Mouse (Mus musculus): ENCODE measurements around the gene Pax2.

Gene Pax2

DNA sequence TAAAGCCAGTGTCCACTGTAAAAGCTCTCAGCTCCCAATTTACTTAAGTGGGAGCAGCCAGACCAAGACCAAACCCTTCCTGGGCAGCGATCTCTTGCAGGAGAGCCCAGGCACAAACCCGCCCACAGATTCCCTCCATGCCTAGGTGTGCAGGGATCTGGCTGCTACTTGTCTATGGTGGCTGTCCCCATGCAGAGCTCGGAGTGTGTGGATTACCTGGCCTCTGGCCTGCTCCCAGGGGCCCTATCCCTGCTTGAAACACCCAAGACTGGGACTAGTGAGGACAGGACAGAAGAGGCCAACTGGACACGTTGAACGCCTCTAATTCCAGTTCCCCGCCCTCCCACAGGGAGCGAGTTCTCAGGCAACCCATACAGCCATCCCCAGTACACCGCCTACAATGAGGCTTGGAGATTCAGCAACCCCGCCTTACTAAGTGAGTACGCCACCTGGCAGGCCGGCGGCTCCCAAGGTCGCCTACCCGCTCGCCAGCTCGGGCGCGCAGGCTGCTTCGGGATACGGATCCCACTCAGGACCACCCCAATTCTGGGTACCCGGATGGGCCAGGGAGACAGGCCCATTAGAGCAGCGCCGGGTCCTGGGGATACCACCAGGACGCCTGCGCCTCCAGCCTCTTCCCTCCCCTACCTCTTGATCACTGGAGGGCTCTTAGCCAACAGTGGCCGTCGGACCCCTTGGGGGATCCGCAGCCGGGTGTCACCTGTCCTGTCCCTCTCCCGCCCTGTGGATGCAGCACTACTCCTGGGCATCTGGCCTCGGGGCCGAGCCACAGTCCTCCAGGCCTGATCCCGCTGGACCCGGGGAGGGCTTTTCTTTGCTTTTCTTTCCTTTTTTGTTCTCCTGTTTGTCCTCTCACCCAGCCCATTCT, 79.4 kb downstream of the Pax2 start:
- DNase-seq (ENCODE audit: low read depth, low spot score) = peak; percentile 71

DNA sequence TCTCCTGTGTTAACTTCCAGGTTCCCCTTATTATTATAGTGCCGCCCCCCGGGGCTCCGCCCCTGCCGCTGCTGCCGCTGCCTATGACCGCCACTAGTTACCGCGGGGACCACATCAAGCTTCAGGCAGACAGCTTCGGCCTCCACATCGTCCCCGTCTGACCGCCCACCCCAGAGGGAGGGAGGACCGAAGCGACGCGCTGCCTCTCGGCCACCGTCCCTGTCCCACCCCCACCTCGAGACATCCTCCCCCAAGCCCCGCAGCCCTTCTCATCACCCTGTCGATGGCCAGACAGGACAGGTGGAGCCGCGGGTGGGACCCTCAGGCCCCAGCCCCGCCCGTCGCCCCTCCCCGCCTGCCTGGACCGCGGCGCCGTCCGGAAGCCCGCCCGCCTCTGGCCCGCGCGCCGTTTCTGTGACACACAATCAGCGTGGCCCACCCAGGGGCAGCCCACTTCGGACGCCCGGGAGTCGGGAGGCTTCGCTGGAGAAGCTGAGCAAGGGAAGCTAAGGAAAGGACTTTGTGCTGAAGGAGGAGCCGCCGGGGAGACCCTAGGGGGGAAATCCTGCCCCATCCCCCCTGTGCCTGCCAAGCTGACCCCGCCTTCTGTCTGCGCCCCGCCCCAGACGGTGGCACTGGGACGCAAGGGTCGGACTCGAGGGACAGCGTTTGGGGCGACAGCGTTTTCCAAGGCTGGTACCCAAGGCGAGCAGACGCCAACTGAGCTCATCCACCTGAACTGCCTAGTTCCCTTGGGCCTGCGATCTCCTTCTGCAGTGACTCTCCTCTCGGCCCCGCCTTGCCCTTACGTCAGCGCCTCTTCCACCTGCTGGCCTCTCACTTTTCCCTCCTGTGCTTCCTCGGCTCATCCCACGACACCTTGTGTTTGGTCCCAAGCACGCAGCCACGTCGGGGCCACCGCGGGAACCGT, 80.4 kb downstream of the Pax2 start:
- DNase-seq (ENCODE audit: low read depth, low spot score) = peak; percentile 69

DNA sequence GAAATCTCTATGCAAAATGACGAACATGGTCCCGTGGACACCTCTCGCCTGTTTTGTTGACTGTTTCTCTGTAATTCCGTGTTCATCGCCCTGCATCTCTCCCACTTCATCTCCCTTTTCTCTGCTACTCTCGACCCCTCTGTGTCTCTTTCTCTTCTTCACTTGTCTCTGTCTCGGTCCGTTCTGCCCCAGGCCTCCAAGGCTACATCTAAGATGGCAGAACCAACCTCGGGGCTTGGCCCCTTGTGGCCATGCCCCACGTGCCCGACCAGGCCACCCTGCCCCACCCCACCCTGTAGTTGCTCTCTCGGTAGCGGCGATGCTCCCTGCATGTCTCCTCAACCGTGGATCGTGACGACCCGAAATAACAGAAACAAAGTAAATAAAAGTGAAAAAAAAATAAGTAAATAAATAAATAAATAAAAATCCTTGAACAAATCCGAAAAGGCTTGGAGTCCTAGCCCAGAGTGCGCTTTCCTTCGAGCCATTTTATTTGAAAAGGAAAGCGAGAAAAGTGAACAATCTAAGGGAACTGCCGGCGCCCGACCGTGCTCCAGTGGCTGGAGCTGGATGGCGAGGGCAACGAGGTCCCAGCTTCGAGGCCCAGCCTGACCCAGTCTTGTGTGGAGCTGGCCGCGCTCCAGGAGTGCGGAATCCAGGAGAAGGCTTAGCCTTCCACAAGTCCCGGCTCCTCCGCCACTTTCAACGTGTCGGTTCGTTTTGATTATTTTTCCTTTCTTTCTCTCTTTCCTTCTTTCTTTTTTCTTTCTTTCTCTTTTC, 81.8 kb downstream of the Pax2 start:
- DNase-seq (ENCODE audit: low read depth, low spot score) = no peak

DNA sequence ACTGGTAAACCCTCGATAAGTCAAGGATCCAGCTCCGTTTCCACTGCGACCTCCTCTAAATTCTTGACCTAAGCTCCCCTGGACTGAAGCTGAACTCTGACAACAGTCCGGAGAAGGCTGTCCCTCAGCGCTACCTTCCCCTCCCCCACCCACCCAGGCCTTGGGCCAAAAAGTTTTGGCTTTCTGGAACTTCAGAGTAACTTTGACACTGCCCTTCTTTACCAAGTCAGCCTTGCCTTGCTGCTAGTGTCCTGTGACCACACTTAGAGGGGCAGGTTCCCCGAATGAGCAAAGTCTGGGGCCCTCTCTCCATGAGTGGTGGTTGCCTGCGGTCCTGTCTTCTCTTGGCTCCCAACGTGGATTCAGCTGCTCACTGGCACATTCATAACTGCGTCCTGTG, 82.5 kb downstream of the Pax2 start:
- no peak for DNase-seq (ENCODE audit: low read depth, low spot score)

DNA sequence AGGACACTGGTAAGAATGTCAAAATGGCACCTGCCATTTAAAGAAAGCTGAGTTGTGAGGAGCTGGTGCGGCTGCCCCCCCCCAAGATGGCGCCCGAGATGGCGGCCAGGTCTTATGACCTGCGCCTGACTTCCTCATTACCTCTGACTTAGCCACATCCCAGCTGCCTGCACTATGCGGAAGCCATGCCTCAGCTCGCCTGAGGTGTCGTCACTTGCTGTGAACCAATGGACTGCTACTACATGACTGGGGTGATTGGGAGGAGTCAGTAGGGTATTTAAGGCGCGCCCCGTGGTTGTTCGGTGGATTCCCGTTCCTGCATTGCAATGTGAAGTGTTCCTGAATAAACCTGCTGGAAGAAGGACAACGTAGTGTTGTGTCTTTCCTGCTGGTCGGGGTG, 86.8 kb downstream of the Pax2 start:
- peak; percentile 62 for DNase-seq (ENCODE audit: low read depth, low spot score)

DNA sequence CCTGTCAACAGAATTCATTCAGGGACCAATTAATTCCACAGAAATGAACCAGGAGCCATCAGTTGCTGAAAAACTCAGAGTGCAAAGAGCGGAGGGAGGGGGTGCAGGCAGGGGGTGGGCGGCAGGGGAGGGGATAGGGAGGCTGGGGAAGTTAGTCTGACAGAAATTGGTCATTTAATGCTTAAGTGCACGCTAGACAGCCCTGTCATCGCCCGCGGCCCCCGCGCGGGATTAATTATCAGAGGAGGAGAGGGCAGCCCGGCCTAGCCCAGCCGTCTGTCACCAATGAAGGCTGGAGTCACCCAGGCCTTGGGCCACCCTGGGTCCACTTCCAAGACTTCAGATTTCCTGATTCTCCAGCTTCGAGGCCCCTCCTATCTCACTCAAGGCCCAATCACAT, 93.6 kb downstream of the Pax2 start:
- no peak for DNase-seq (ENCODE audit: low read depth, low spot score)

DNA sequence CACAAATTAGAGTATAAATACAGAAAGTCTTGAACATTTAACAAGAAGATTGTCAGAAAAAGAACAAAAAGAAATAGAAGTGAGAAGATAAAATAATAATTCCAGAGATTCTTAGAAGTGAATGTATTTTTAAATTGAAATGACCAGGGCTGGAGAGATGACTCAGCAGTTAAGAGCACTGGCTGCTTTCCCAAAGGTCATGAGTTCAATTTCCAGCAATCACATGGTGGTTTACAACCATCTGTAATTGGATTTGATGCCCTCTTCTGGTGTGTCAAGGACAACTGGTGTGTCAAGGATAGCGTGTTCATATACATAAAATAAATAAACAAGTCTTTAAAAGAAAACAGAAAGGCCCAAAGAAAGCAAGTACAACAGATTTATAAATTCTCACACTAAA, 102.8 kb downstream of the Pax2 start:
- no peak for DNase-seq (ENCODE audit: low read depth, low spot score)

DNA sequence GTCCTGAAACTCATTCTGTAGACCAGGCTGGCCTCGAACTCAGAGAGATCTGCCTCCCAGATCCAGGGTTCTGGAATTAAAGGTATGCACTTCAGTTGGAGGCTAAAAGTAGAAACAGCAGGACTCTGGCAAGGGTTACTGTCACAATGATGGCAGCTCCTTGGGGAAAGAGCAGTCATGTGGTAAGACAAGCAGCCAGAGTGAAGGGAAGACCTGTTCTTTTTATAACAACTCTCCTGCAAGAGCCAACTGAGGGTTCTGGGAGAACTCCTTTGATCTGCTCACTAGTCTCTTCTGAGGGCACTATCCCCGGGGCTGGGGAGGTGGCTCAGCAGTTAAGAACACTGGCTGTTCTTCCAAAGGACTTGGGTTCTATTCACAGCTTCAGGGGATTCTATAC, 112.9 kb downstream of the Pax2 start:
- DNase-seq (ENCODE audit: low read depth, low spot score) = no peak

DNA sequence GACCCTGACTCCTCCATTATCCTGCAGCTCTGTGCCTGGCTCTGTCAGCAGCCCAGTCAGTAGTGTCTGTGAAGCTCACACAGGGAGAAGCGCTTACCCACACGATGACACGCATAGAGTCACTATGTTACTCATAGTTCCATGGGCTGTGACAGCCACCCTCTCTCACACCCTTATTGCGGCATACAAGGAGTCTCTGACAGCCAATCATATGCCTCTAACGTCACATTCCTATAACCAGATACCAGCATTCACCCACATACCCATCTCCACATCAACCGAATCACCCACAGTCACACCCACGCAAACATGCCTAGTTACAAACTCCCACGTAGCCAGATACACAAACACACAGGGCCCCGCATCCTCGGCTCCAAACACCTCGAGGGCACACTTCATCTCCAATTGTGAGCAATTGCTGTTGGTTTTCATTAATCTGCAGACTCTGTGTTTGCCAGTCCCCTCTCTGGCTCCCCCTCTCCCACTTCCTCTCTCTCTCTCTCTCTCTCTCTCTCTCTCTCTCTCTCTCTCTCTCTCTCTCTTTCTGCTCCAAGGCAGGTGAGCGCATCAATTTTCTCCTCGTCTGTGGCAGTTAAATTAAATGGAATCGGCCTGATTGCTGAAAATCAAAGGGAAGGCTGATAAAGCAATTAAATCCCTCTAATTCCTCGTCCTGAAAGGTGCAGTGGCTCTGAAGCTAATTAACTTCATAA, 118.5 kb downstream of the Pax2 start:
- DNase-seq (ENCODE audit: low read depth, low spot score) = no peak

DNA sequence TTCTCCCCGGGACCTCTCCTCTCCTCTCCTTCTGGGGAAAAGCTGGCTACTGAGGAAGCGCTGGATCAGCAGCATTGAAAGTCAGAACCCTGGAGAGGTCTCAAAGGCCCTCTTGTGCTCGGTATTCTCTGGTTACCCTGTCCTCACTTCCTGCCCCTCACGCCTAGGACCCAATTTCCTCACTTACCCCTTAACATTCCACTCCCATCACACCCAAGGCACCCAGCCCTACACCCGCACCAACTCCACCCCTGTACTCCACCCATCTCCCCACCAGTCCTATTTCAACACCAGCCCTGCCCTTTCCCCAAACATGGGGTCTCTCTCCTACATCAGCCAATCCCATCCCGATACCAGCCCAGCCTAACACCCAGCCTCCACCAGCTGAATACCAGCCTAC, 119.1 kb downstream of the Pax2 start:
- DNase-seq (ENCODE audit: low read depth, low spot score) = no peak

DNA sequence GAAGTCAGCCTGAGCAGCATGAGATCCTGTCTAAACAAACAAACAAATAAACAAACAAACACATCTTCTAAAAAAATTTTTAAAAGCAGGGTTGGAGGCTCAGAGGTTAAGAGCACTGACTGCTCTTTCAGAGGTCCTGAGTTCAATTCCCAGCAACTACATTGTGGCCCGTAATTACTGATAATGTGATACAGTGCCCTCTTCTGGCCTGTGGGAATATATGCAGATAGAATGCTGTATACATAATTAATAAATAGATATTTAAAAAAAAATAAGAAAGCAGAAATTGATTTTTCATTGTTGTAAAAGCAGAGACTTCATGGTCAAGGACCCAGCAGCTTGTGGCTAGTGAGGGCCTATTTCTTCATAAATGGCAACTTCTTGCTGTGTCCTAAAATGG, 119.9 kb downstream of the Pax2 start:
- DNase-seq (ENCODE audit: low read depth, low spot score) = no peak

DNA sequence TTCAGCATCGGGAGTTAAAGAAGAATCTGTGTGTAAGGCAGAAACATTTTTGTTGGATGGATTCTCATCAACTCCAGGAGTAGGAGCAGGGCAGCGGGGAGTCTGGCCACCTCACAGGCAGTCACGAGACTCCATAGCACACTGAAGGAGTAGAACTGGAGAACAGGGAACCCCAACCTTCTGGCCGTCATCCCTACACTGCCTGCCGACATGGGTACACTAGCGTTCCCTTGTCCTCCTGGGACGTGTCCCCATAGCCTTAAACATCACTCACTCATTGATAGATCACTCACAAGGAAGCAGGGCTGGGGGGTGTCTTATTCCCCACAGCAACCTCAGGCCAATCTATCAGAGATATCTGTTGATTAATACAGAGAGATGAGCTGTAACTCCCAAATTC, 120.7 kb downstream of the Pax2 start:
- no peak for DNase-seq (ENCODE audit: low read depth, low spot score)

DNA sequence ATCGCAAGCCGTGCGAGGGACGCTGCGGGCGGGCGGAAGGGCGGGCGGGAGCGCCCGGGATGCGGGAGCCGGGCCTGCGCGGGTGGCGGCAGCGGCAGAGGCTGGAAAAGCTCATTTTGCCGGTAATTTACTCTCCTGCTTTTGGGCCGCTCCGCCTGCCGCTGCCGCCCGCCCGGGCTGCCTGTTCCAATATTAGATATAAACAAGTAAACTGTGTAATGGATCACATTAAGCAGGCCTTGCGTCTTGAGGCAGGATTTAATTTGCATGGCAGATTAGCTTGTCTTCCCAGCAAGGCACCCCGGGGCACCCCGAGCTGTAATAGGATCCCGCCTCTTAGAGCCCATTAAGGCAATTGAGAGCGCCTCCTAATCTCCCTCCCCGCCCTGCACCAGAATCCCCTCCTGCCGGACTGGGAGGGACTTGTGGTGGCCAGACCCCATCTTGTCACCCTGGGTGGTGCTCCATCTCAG, 126.7 kb downstream of the Pax2 start:
- peak; percentile 52 for DNase-seq (ENCODE audit: low read depth, low spot score)

DNA sequence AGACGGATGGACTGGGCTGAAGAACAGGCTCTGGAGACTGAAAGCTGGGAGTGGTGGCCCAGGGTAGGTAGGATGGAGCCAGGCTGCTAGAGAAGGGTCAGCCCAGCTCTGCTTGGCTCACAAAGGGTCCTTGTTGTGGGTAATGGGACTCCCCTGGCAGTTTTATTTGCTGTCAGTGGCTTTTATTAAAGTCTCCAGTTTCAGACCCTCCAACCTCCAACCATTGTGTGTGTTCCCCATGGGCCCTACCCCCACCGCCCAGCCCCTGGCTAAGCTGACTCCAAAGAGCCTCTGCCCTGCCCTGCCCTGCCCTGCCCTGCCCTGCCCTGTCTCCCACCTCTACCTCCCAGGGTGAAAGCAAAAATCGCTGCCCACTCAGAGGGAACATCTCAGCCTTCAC, 128.5 kb downstream of the Pax2 start:
- no peak for DNase-seq (ENCODE audit: low read depth, low spot score)

DNA sequence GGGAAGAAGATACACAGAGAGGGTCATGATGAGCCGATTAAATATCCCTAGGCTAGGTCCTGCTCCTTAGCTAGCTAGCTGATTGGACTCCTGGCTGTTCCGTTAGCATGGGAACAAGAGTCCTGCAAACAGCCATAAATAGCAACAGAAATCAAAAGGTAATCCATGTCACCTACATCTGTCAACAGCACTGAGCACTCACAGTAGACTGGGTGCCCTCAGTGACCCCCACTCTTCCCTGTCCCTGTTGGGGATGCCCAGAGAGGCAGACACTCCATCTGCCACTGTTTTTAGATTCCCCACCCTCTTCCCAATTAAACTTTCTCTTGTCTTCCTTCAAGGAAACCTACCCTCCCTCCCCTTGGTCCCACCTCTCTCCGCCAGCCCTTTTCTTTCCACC, 130.6 kb downstream of the Pax2 start:
- no peak for DNase-seq (ENCODE audit: low read depth, low spot score)
